Mouse (Mus musculus): ENCODE measurements around the gene Car10. TPM values are rescaled to one million over a fixed set of nuclear protein-coding genes. Genes with fewer than 3 reads are reported as not detected.

Car10 gene
- not detected in 2 replicates for total RNA-seq (2023)

GRCm38 (mm10) chr11:93097941-93098828 is at the start of gene Car10:
Gene Car10 (plus strand): TSS chr11:93098028.

Measured in neutrophil, adult 65 days (primary cell).